Mouse (Mus musculus): ENCODE results near the gene Cyp4f14.

GRCm38 (mm10) chr17:32951441-32951840 is 34.3 kb upstream of the Cyp4f14 start:
- peak; percentile 91 for TF ChIP-seq CTCF (IDR thresholded peaks at IDR 0.05)
- TF ChIP-seq EP300 (IDR thresholded peaks at IDR 0.05): no peak
